Mouse (Mus musculus): ENCODE measurements around the gene Tigd4.
"Not testable (repeated sequence)": the region's sequence is repeated elsewhere in the genome, so short reads cannot be mapped to it uniquely, and the experiment has no call there.

Gene Tigd4

DNA sequence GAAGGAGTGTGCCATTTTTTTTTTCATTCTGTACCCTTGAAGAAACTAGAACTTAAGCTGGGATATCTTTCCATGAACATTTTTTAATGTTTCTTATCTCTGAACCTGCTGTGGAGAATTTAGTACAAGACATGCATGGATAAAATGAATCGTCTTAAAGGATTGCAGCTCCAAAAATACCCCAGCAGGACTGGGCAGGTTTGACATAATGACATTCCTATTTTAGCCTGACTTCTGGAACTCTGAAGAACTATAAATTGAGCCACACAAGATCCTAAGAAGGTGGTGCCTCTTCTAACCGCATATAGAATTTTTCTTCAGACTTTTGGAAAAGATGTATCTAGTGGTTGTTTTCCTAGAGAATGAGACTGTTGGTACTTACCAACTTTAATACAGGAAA, at the start of gene Tigd4:
Tigd4 (plus strand) TSS at position 301 of the 400 bp plus-strand sequence.
- in situ Hi-C loops (cut with MboI, MseI) = no loop called here

- in situ Hi-C loops (cut with MboI, MseI) = loop anchor here (10.0 kb wide), 1 partner anchor 362 kb away; no protein-coding TSS in a partner anchor
Observed at GRCm38 (mm10) chr3:84547177-84547576, 46.2 kb upstream of the Tigd4 start.

- in situ Hi-C loops (cut with MboI, MseI) = no loop called here
Observed at GRCm38 (mm10) chr3:84555780-84556179, 37.6 kb upstream of the Tigd4 start.

DNA sequence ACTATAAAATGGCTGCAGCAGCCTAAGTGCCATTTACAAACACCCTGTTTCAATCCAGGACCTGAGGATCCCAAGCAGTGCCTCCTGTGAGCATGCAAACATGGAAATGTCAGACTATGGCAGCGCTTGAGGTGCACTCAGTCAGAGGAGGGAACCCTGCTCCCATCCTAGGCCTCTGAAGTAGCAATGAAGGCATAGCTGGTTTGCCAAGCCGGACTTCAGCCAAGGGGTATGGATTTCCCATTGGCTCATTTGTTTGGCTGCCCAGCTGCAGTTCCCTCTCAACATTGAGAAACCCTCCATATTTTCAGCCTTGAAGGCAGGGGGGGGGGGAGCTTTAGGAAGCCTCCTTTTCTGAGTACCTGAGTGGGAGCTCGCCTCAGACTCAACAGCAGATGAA, 35.1 kb upstream of the Tigd4 start:
- in situ Hi-C loops (cut with MboI, MseI) = no loop called here

- in situ Hi-C loops (cut with MboI, MseI) = not testable (repeated sequence)
Observed at GRCm38 (mm10) chr3:84562911-84563310, 30.5 kb upstream of the Tigd4 start.

- in situ Hi-C loops (cut with MboI, MseI) = no loop called here
Observed at GRCm38 (mm10) chr3:84563415-84563814, 30.0 kb upstream of the Tigd4 start.

GRCm38 (mm10) chr3:84568540-84568939, 24.8 kb upstream of the Tigd4 start:
- in situ Hi-C loops (cut with MboI, MseI) = no loop called here

DNA sequence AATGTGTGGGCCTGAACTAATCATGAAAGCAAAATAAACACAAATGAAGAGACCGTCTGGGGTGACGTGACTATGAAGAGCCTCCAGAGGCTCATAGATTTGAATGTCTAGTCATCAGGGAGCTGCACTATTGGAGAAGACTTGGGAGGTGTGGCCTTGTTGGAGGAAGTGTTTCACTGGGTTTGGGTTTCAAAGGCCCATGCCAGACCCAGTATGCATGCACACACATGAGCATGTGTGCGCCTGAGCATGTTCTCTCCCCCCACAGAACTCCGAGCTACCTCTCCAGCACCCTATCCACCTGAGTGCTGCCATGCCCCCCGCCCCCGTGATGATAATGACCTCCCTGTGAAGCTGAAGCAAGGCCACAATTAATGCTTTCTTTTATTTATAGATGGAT, 23.8 kb upstream of the Tigd4 start:
- in situ Hi-C loops (cut with MboI, MseI) = no loop called here

GRCm38 (mm10) chr3:84570501-84570900, 22.9 kb upstream of the Tigd4 start:
- in situ Hi-C loops (cut with MboI, MseI) = loop anchor here (5.0 kb wide), 1 partner anchor 87 kb away; no protein-coding TSS in a partner anchor

DNA sequence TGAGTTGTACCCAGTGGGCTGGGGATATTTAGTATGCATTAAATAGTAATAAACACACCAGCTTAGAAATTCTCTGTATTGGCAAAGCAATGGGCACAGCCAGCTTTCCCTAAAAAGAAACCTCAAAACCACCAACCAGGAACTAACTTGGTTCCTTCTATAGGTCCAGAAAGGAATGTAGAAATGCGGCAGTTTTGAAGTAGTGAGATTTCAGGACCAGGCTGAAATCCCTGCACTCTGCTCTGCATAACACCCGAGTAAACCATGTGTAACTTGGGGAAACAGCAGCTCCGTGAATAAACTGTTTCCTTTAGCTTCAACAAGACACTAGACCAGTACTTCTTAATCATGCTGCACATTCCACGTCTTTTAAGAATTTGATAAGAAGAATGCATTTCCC, 12.7 kb upstream of the Tigd4 start:
- in situ Hi-C loops (cut with MboI, MseI) = no loop called here

DNA sequence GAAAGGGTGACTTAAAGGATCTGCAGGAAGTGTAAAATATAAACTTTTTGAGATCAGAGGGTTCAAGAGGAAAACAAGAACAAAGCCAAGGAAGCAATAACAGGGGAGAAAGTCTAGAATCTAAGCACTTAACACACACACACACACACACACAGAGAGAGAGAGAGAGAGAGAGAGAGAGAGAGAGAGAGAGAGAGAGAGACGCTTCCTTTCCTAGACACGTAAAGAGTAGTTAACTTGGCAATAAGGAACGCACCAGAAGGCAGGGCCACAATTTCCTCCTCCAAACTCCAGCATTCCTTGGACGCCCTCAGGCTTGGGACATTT, 11.7 kb upstream of the Tigd4 start:
- in situ Hi-C loops (cut with MboI, MseI) = no loop called here

GRCm38 (mm10) chr3:84582023-84582912, 11.1 kb upstream of the Tigd4 start, which contains the start of gene Arfip1:
TSS of gene Arfip1 (minus strand) at chr3:84582625.
- in situ Hi-C loops (cut with MboI, MseI) = no loop called here

GRCm38 (mm10) chr3:84582913-84583276, 10.5 kb upstream of the Tigd4 start:
- in situ Hi-C loops (cut with MboI, MseI) = no loop called here

GRCm38 (mm10) chr3:84586736-84587135, 6.6 kb upstream of the Tigd4 start:
- in situ Hi-C loops (cut with MboI, MseI) = no loop called here

- in situ Hi-C loops (cut with MboI, MseI) = no loop called here
Observed at GRCm38 (mm10) chr3:84594894-84595676, 1.7 kb downstream of the Tigd4 start.

- in situ Hi-C loops (cut with MboI, MseI) = no loop called here
Observed at GRCm38 (mm10) chr3:84595677-84596234, 2.4 kb downstream of the Tigd4 start.

- in situ Hi-C loops (cut with MboI, MseI) = no loop called here
Observed at GRCm38 (mm10) chr3:84597996-84598734, 4.8 kb downstream of the Tigd4 start.

- in situ Hi-C loops (cut with MboI, MseI) = no loop called here
Observed at GRCm38 (mm10) chr3:84598756-84599155, 5.4 kb downstream of the Tigd4 start.

GRCm38 (mm10) chr3:84601870-84602495, 8.6 kb downstream of the Tigd4 start:
- in situ Hi-C loops (cut with MboI, MseI) = no loop called here

- in situ Hi-C loops (cut with MboI, MseI) = no loop called here
Observed at GRCm38 (mm10) chr3:84602759-84603158, 9.4 kb downstream of the Tigd4 start.

GRCm38 (mm10) chr3:84603212-84603611, 9.8 kb downstream of the Tigd4 start:
- in situ Hi-C loops (cut with MboI, MseI) = no loop called here
